In the genomic region with DNA sequence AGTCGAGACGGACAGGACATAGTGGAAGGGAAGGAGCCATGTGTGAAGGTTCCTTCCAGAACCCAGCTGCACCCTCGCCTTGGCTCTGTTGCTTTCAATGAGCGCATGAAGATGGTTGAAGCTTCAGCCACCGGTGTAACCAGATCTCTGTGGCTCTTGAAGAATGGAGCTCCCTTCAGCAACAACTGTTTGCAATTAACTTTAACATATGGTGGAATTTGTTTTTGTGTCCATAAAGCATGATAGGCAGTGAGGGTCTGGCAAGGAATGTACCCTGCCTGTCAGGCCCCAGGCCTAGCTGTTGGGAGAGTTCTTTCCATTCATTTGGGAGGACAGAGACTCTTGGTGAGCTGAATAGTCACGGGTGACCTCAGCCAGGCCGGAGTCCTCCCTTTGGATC, we compare ENCODE assay signal across 14 mouse cellular contexts.
"Had no signal": no experiment of that assay in that cellular context is flagged by ENCODE, and none has a peak within 500 bp of the region (broad histone marks: within the 10 kb centered on the region; RNA-seq: fewer than 3 reads in every experiment).

No protein-coding gene starts in this region.

- H3K9ac ChIP-seq: liver, embryonic 15.5 days; neural tube, embryonic 13.5 days; stomach, embryonic 15.5 days had no signal

- H3K4me3 ChIP-seq: layer of hippocampus, adult 2 months; liver, embryonic 15.5 days; neural tube, embryonic 13.5 days; stomach, embryonic 15.5 days had no signal

- H3K27me3 ChIP-seq: liver, embryonic 15.5 days; stomach, embryonic 15.5 days had no signal

- DNase-seq: kidney, adult 9 months; kidney, postnatal 36 days; lung, adult 2 months; lung, postnatal 4 days; retina, postnatal 1 day; thymus, postnatal 36 days had no signal

- H3K4me2 ChIP-seq: liver, embryonic 15.5 days; midbrain, embryonic 11.5 days; neural tube, embryonic 13.5 days; stomach, embryonic 15.5 days had no signal

- H3K9me3 ChIP-seq: liver, embryonic 15.5 days; neural tube, embryonic 13.5 days; stomach, embryonic 15.5 days had no signal

- ATAC-seq: lung, postnatal 0 days; midbrain, embryonic 16.5 days had no signal

- H3K36me3 ChIP-seq: liver, embryonic 15.5 days; neural tube, embryonic 13.5 days; stomach, embryonic 15.5 days had no signal

- H3K27ac ChIP-seq: kidney, postnatal 0 days; layer of hippocampus, adult 2 months; liver, embryonic 15.5 days; neural tube, embryonic 13.5 days; stomach, embryonic 15.5 days had no signal

- H3K4me1 ChIP-seq: liver, embryonic 15.5 days; neural tube, embryonic 13.5 days; stomach, embryonic 15.5 days had no signal
